Mouse (Mus musculus) bone marrow, adult 2 months (tissue): ENCODE measurements around the gene Adamtsl4. TPM values are rescaled to one million over a fixed set of nuclear protein-coding genes. Genes with fewer than 3 reads are reported as not detected.

Experiments
- H3K27ac ChIP-seq: fragments of 200-500 bp; 2 replicates; pipeline ENCODE4 v1.5.1; 2012; ENCODE audit warnings: low read depth, mild to moderate bottlenecking, control low read depth, inconsistent platforms, low read length; ENCODE audit not compliant: control insufficient read depth, poor library complexity, insufficient read depth
- H3K4me1 ChIP-seq: fragments of 200-500 bp; 2 replicates; pipeline ENCODE4 v1.6.1; 2011; ENCODE audit warnings: low read length; ENCODE audit not compliant: control insufficient read depth, insufficient read depth
- H3K4me3 ChIP-seq: fragments of 200-500 bp; replicated peaks from 2 replicates; pipeline ENCODE3; 2011; ENCODE audit warnings: mild to moderate bottlenecking, low read depth, low read length, control low read depth; ENCODE audit not compliant: control insufficient read depth
- CTCF ChIP-seq: fragments of 200-500 bp; IDR thresholded peaks from 2 replicates; pipeline ENCODE4 v1.5.1; 2011; ENCODE audit warnings: low read length, control low read depth; ENCODE audit not compliant: control insufficient read depth, insufficient read depth
- POLR2A ChIP-seq: fragments of 200-500 bp; IDR thresholded peaks from 2 replicates; pipeline ENCODE4 v1.6.1; 2011; ENCODE audit warnings: low read depth, mild to moderate bottlenecking, control low read depth, low read length, borderline replicate concordance; ENCODE audit not compliant: control insufficient read depth
- WGBS: fragments of 180-500 bp; shearing (Covaris S2); methylation state at CpG from one replicate; pipeline ENCODE4 v1.1.7; 2018; 5-methylcytosine and 5-hydroxymethylcytosine counted together
- polyA plus RNA-seq: library from polyadenylated mRNA; stranded (reverse); fragments of >200 nt; gene quantifications from 2 replicates; pipeline ENCODE4 v1.2.4, GENCODE M21; 2011; ENCODE audit warnings: low replicate concordance; ENCODE audit not compliant: missing spikeins, insufficient read depth, insufficient read length

Gene Adamtsl4
- polyA plus RNA-seq, 1 experiment = 2.7 TPM

- H3K4me3 ChIP-seq = no peak overlapping the region
- H3K27ac ChIP-seq = no peak overlapping the region
- TF ChIP-seq POLR2A = no peak
- no peak for TF ChIP-seq CTCF
- WGBS = 80% methylated on average over 4 of the region's 4 CpGs
- H3K4me1 ChIP-seq = no peaks in the 10 kb centered on the region; the same call in 1 of the 2 replicates
Measured at GRCm38 (mm10) chr3:95636072-95636471, 51.6 kb downstream of the Adamtsl4 start.

DNA sequence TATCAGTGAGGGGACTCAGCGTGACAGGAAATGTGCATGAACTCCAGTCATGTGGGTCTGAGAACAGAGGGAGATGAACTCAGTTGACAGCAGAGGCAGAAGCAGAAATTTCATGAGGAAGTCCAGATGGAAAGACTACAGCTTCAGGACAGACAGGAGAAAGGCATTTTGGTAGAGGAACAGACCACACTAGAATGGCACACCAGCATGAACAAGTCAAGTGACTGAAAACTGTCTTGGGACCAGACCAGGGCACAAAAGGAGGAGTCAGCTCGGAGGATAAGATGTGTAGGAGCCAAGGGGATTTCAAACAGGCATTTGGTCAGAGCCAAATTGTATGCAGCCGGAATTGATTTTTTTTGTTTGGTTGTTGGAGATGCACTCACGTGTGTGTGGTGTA is 52.1 kb downstream of the Adamtsl4 start:
- TF ChIP-seq POLR2A = no peak
- TF ChIP-seq CTCF = no peak
- H3K4me3 ChIP-seq = no peak overlapping the region
- H3K4me1 ChIP-seq = no peaks in the 10 kb centered on the region; the same call in 1 of the 2 replicates
- WGBS = 78% methylated on average over 4 of the region's 4 CpGs
- no peak overlapping the region for H3K27ac ChIP-seq

- Histone ChIP-seq H3K27ac (peak overlapping the region; percentile 9; the same call in 1 of the 2 replicates), H3K4me3 (no peak overlapping the region), H3K4me1 (no peaks in the 10 kb centered on the region; the same call in 1 of the 2 replicates)
- TF ChIP-seq CTCF = peak; percentile 30; the same call in 1 of the 2 replicates
- TF ChIP-seq POLR2A = no peak
- WGBS = 74% methylated on average over 12 of the region's 12 CpGs
Measured at GRCm38 (mm10) chr3:95632648-95633588, 54.8 kb downstream of the Adamtsl4 start.

- Histone ChIP-seq H3K4me1 (no peaks in the 10 kb centered on the region; the same call in 1 of the 2 replicates), H3K4me3 (no peak overlapping the region), H3K27ac (peak overlapping the region; percentile 53)
- TF ChIP-seq POLR2A = no peak
- no peak for TF ChIP-seq CTCF
- 85% methylated on average over 6 of the region's 6 CpGs for WGBS
Measured at GRCm38 (mm10) chr3:95631304-95631703, 56.4 kb downstream of the Adamtsl4 start.

- Histone ChIP-seq H3K4me1 (no peaks in the 10 kb centered on the region; the same call in 1 of the 2 replicates), H3K27ac (no peak overlapping the region), H3K4me3 (no peak overlapping the region)
- TF ChIP-seq POLR2A = no peak
- TF ChIP-seq CTCF = no peak
- 30% methylated on average over 3 of the region's 3 CpGs for WGBS
Measured at GRCm38 (mm10) chr3:95630856-95631255, 56.9 kb downstream of the Adamtsl4 start.

- 74% methylated on average over 4 of the region's 4 CpGs for WGBS
- no peak overlapping the region for H3K4me3 ChIP-seq
- TF ChIP-seq POLR2A (no peak), CTCF (no peak)
- H3K27ac ChIP-seq = no peak overlapping the region
- no peaks in the 10 kb centered on the region; the same call in 1 of the 2 replicates for H3K4me1 ChIP-seq
Measured at GRCm38 (mm10) chr3:95629755-95630154, 58.0 kb downstream of the Adamtsl4 start.

GRCm38 (mm10) chr3:95627763-95628162 is 60.0 kb downstream of the Adamtsl4 start:
- TF ChIP-seq CTCF (no peak), POLR2A (no peak)
- 86% methylated on average over 5 of the region's 5 CpGs for WGBS

More at GRCm38 (mm10) chr3:95627763-95628162, 60.0 kb downstream of the Adamtsl4 start:
- Histone ChIP-seq H3K4me1 (no peaks in the 10 kb centered on the region; the same call in 1 of the 2 replicates), H3K27ac (no peak overlapping the region), H3K4me3 (no peak overlapping the region)

Other genes starting within 250 kb of the Adamtsl4 start
- gene Ctsk, start 188.7 kb downstream of the Adamtsl4 start, polyA plus RNA-seq = 3.2 and 4.0 TPM in 2 replicates
- 19.5 and 42.3 TPM in 2 replicates for gene Ctss, start 161.1 kb downstream of the Adamtsl4 start, polyA plus RNA-seq
- not detected in 2 replicates for gene Hormad1, start 128.2 kb downstream of the Adamtsl4 start, polyA plus RNA-seq
- 11.8 and 20.7 TPM in 2 replicates for gene Golph3l, start 99.0 kb downstream of the Adamtsl4 start, polyA plus RNA-seq
- 29.3 and 36.2 TPM in 2 replicates for gene Ensa, start 62.9 kb downstream of the Adamtsl4 start, polyA plus RNA-seq
- 88.8 and 134 TPM in 2 replicates for gene Mcl1, start 29.1 kb downstream of the Adamtsl4 start, polyA plus RNA-seq
- gene Ecm1, start 51.7 kb upstream of the Adamtsl4 start, polyA plus RNA-seq = 26.4 and 38.2 TPM in 2 replicates
- gene Tars2, start 72.3 kb upstream of the Adamtsl4 start, polyA plus RNA-seq = 28.7 and 65.2 TPM in 2 replicates
- 5.7 and 16.4 TPM in 2 replicates for gene Rprd2, start 130.9 kb upstream of the Adamtsl4 start, polyA plus RNA-seq
- 49.5 and 55.4 TPM in 2 replicates for gene Prpf3, start 168.0 kb upstream of the Adamtsl4 start, polyA plus RNA-seq
- 80.5 and 81.0 TPM in 2 replicates for gene Mrps21, start 183.6 kb upstream of the Adamtsl4 start, polyA plus RNA-seq
- 2.5 and 8.7 TPM in 2 replicates for gene Ciart, start 194.3 kb upstream of the Adamtsl4 start, polyA plus RNA-seq
- 4.6 and 18.9 TPM in 2 replicates for gene BC028528, start 204.1 kb upstream of the Adamtsl4 start, polyA plus RNA-seq
- gene Aph1a, start 206.1 kb upstream of the Adamtsl4 start, polyA plus RNA-seq = 20.4 and 38.4 TPM in 2 replicates
- gene Car14, start 216.8 kb upstream of the Adamtsl4 start, polyA plus RNA-seq = not detected in 2 replicates
- gene Anp32e, start 241.3 kb upstream of the Adamtsl4 start, polyA plus RNA-seq = 275 and 382 TPM in 2 replicates